Mouse (Mus musculus) mammary gland, adult 2 months (tissue): ENCODE data around the gene Ttc29. TPM values are rescaled to one million over a fixed set of nuclear protein-coding genes. Genes with fewer than 3 reads are reported as not detected.

Experiments
- polyA plus RNA-seq: library from polyadenylated mRNA; depleted of rRNA; stranded (reverse); fragments of >200 nt; gene quantifications from 2 replicates; pipeline ENCODE4 v1.2.3, GENCODE M21; 2012; ENCODE audit warnings: low replicate concordance; rRNA removed

The Ttc29 gene
- not detected in 2 replicates for polyA plus RNA-seq

DNA sequence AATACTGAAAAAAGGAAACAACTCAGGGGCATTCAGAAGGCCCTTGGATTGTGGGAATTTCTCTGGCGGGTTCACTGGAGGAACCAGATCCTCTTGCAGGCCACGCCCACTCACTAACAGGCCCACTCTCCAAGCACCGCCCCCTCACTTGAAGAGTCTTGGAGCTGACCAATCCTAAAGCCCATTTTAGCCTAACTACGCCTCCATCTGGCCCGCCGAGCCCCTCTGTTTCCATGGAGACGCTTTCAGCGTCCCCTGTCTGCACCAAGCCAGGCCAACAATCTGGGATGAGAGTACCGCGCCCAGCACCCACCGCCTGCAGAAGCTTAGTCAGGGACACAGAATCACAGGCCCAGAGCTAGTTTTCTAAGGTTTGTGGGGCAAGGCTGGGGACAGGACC lies at the start of gene Ttc29:
TSS of gene Ttc29 (plus strand) at position 224 of the 400 bp plus-strand sequence.

GRCm38 (mm10) chr8:78436071-78436651 lies 223.1 kb downstream of the Ttc29 start, which contains the start of gene Pou4f2:
Pou4f2 (minus strand) TSS chr8:78436645.

Other genes starting within 250 kb of the Ttc29 start
- not detected in 2 replicates for gene Pou4f2, start 223.3 kb downstream of the Ttc29 start, polyA plus RNA-seq